Mouse (Mus musculus) embryonic facial prominence, embryonic 14.5 days (tissue): ENCODE results near the gene Lyl1. TPM values are rescaled to one million over a fixed set of nuclear protein-coding genes. Genes with fewer than 3 reads are reported as not detected.

Experiments
- ATAC-seq: fragments of 200-750 bp; cut with Nextera tagmentation; 2 replicates; pipeline ENCODE4 v1.8.0; 2017; ENCODE audit warnings: low read depth, moderate number of reproducible peaks, moderate TSS enrichment
- DNase-seq: peaks from one replicate; pipeline ENCODE4 v3.0.0-alpha.2; 2015; ENCODE audit warnings: low spot score
- H3K27ac ChIP-seq: fragments of 300-500 bp; sonication (generic); replicated peaks from 2 replicates; pipeline ENCODE4 v1.5.1; 2014; ENCODE audit warnings: low read depth, mild to moderate bottlenecking, low read length, moderate library complexity
- H3K27me3 ChIP-seq: fragments of 300-500 bp; sonication (generic); replicated peaks from 2 replicates; pipeline ENCODE4 v1.6.1; 2014; ENCODE audit warnings: low read length; ENCODE audit not compliant: control insufficient read depth, insufficient read depth
- H3K36me3 ChIP-seq: fragments of 300-500 bp; sonication (generic); 2 replicates; pipeline ENCODE4 v1.6.1; 2014; ENCODE audit warnings: low read length, mixed read lengths; ENCODE audit not compliant: control insufficient read depth, insufficient read depth
- H3K4me1 ChIP-seq: fragments of 300-500 bp; sonication (generic); 2 replicates; pipeline ENCODE4 v1.6.1; 2014; ENCODE audit warnings: antibody characterized with exemption, low read length; ENCODE audit not compliant: control insufficient read depth, insufficient read depth
- H3K4me2 ChIP-seq: fragments of 300-500 bp; sonication (generic); 2 replicates; pipeline ENCODE4 v1.6.1; 2014; ENCODE audit warnings: low read depth, mild to moderate bottlenecking, low read length, moderate library complexity, mixed read lengths
- H3K4me3 ChIP-seq: fragments of 300-500 bp; sonication (generic); 2 replicates; pipeline ENCODE4 v1.5.1; 2014; ENCODE audit warnings: low read depth, mild to moderate bottlenecking, low read length
- H3K9ac ChIP-seq: fragments of 300-500 bp; sonication (generic); 2 replicates; pipeline ENCODE4 v1.6.1; 2014; ENCODE audit warnings: low read depth, mild to moderate bottlenecking, low read length, moderate library complexity, mixed read lengths
- H3K9me3 ChIP-seq: fragments of 300-500 bp; sonication (generic); 2 replicates; pipeline ENCODE4 v1.6.1; 2016; ENCODE audit warnings: low read length; ENCODE audit not compliant: control insufficient read depth
- WGBS: fragments of 180-500 bp; shearing (Covaris S2); extraction: QIAGEN DNeasy Blood & Tissue Kit; methylation state at CpG from one replicate; pipeline ENCODE4 v1.1.7; 2014; 5-methylcytosine and 5-hydroxymethylcytosine counted together
- polyA plus RNA-seq: library from polyadenylated mRNA; unstranded; fragments of >200 nt; fragmentation: Nextera tagmentation; extraction: Ambion mirVana; gene quantifications from 2 replicates; pipeline ENCODE4 v1.2.1, GENCODE M21; 2014

Gene Lyl1
- polyA plus RNA-seq, 1 experiment from 2014 or later: 5.8 TPM

GRCm38 (mm10) chr8:84709931-84710330 lies 8.7 kb downstream of the Lyl1 start:
- Histone ChIP-seq H3K36me3 (peaks cover 49% of the 10 kb centered on the region), H3K4me3 (no peak overlapping the region), H3K9ac (no peak overlapping the region), H3K9me3 (no peaks in the 10 kb centered on the region), H3K4me2 (no peak overlapping the region), H3K4me1 (peaks cover 78% of the 10 kb centered on the region), H3K27me3 (peaks cover 34% of the 10 kb centered on the region), H3K27ac (peak overlapping the region; percentile 18; the same call in 1 of the 2 replicates)
- WGBS: 92% methylated on average over 1 of the region's 1 CpGs
- DNase-seq (no peak), ATAC-seq (no peak)

- H3K4me2 ChIP-seq: no peak overlapping the region
- H3K9me3 ChIP-seq: no peaks in the 10 kb centered on the region
- no peak for DNase-seq
- peaks cover 77% of the 10 kb centered on the region for H3K4me1 ChIP-seq
- no peak for ATAC-seq
- H3K27me3 ChIP-seq: peaks cover 24% of the 10 kb centered on the region
- peaks cover 59% of the 10 kb centered on the region for H3K36me3 ChIP-seq
- peak overlapping the region; percentile 93 for H3K27ac ChIP-seq
- WGBS: 45% methylated on average over 3 of the region's 3 CpGs
- no peak overlapping the region for H3K4me3 ChIP-seq
- H3K9ac ChIP-seq: peak overlapping the region; percentile 54; the same call in 1 of the 2 replicates
These were observed 10.1 kb downstream of the Lyl1 start for GRCm38 (mm10) chr8:84711312-84711711.

- peak overlapping the region; percentile 54; the same call in 1 of the 2 replicates for H3K9ac ChIP-seq
- DNase-seq (peak; percentile 96), ATAC-seq (peak; percentile 90)
- peaks cover 69% of the 10 kb centered on the region for H3K4me1 ChIP-seq
- H3K4me3 ChIP-seq: no peak overlapping the region
- peaks cover 16% of the 10 kb centered on the region for H3K27me3 ChIP-seq
- H3K36me3 ChIP-seq: peaks cover 60% of the 10 kb centered on the region
- WGBS: 11% methylated on average over 11 of the region's 11 CpGs
- H3K4me2 ChIP-seq: peak overlapping the region; percentile 41
- H3K27ac ChIP-seq: peak overlapping the region; percentile 93
- no peaks in the 10 kb centered on the region for H3K9me3 ChIP-seq
These were observed 10.9 kb downstream of the Lyl1 start for GRCm38 (mm10) chr8:84711933-84712758.

DNA sequence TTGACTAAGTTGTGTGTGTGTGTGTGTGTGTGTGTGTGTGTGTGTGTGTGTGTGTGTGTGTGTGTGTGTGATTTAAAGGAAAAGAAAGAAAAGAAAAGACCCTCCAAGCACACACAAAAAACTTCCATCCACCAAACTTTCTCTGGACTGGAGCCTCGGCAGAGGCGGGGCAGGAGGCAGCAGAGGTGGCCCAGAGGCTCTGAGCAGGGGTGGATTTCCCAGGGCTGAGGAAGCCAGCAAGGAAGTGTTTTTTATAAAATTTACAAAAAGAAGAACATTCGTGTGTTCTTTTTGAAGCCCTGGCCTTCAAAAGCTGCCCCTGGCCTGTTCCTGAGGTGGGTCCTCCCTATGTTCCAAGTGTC lies 11.5 kb downstream of the Lyl1 start:
- Histone ChIP-seq H3K4me2 (peak overlapping the region; percentile 41), H3K36me3 (peaks cover 60% of the 10 kb centered on the region), H3K27me3 (peaks cover 10% of the 10 kb centered on the region), H3K9me3 (no peaks in the 10 kb centered on the region), H3K4me3 (no peak overlapping the region), H3K4me1 (peaks cover 63% of the 10 kb centered on the region), H3K27ac (peak overlapping the region; percentile 93), H3K9ac (peak overlapping the region; percentile 38; the same call in 1 of the 2 replicates)
- WGBS: 6% methylated on average over 3 of the region's 3 CpGs
- DNase-seq: no peak
- ATAC-seq: peak; percentile 60

- Histone ChIP-seq H3K4me2 (peak overlapping the region; percentile 21; the same call in 1 of the 2 replicates), H3K27ac (peak overlapping the region; percentile 93), H3K9me3 (no peaks in the 10 kb centered on the region), H3K9ac (peak overlapping the region; percentile 38), H3K4me1 (peaks cover 58% of the 10 kb centered on the region), H3K27me3 (peaks cover 4% of the 10 kb centered on the region), H3K36me3 (peaks cover 57% of the 10 kb centered on the region), H3K4me3 (no peak overlapping the region)
- DNase-seq (peak; percentile 39), ATAC-seq (no peak)
- WGBS: 43% methylated on average over 4 of the region's 4 CpGs
These were observed 12.1 kb downstream of the Lyl1 start for GRCm38 (mm10) chr8:84713381-84713780.

DNA sequence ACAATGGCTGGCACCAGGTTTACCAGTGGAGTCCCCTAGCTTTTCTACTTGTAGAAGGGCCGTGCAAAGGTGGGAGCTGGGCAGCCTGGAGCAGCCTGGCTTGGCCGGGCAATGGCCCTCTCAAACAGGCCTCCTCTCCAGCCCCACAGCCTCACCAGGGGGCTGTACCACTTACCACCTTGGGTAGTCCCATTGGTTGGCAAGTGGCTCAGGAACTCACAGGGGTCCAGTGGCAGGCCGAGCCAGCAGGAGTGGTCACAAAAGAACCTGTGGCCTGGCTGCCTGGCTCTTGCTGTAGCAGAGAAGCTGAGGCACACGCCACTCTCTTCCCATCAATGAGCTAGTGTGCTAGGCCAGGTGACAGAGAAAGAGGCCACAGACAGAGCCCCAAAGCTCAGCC lies 12.9 kb downstream of the Lyl1 start:
- peaks cover 56% of the 10 kb centered on the region for H3K36me3 ChIP-seq
- no peaks in the 10 kb centered on the region for H3K9me3 ChIP-seq
- peak overlapping the region; percentile 93 for H3K27ac ChIP-seq
- no peak overlapping the region for H3K4me3 ChIP-seq
- no peak overlapping the region for H3K9ac ChIP-seq
- DNase-seq (no peak), ATAC-seq (no peak)
- no peaks in the 10 kb centered on the region for H3K27me3 ChIP-seq
- H3K4me1 ChIP-seq: peaks cover 52% of the 10 kb centered on the region
- no peak overlapping the region for H3K4me2 ChIP-seq
- WGBS: 64% methylated on average over 4 of the region's 4 CpGs

- Histone ChIP-seq H3K4me3 (no peak overlapping the region), H3K4me2 (0 out of 2 replicates have a peak overlapping the region, but pooled peaks have one; percentile 12), H3K27ac (peak overlapping the region; percentile 61), H3K9me3 (no peaks in the 10 kb centered on the region), H3K9ac (peak overlapping the region; percentile 40; the same call in 1 of the 2 replicates), H3K36me3 (peaks cover 72% of the 10 kb centered on the region), H3K27me3 (no peaks in the 10 kb centered on the region), H3K4me1 (peaks cover 45% of the 10 kb centered on the region)
- ATAC-seq: no peak
- 21% methylated on average over 23 of the region's 27 CpGs for WGBS
- DNase-seq: no peak
These were observed 14.7 kb downstream of the Lyl1 start for GRCm38 (mm10) chr8:84715893-84716468.

- Histone ChIP-seq H3K27me3 (no peaks in the 10 kb centered on the region), H3K9ac (no peak overlapping the region)
- DNase-seq: no peak
These were observed 15.5 kb downstream of the Lyl1 start for GRCm38 (mm10) chr8:84716790-84717189.

More at GRCm38 (mm10) chr8:84716790-84717189, 15.5 kb downstream of the Lyl1 start:
- H3K27ac ChIP-seq: peak overlapping the region; percentile 45
- no peak overlapping the region for H3K4me2 ChIP-seq
- no peaks in the 10 kb centered on the region for H3K9me3 ChIP-seq
- no peak overlapping the region for H3K4me3 ChIP-seq
- ATAC-seq: no peak
- H3K4me1 ChIP-seq: peaks cover 38% of the 10 kb centered on the region
- 71% methylated on average over 11 of the region's 11 CpGs for WGBS
- peaks cover 72% of the 10 kb centered on the region for H3K36me3 ChIP-seq
